Mouse (Mus musculus) lung, postnatal 10 days (tissue): ENCODE measurements around the gene Fcrla.
"Not testable (repeated sequence)": the region's sequence is repeated elsewhere in the genome, so short reads cannot be mapped to it uniquely, and the experiment has no call there.

Experiments
- DNase-seq: peaks from one replicate; pipeline ENCODE4 v3.0.0; 2021

Gene Fcrla

DNA sequence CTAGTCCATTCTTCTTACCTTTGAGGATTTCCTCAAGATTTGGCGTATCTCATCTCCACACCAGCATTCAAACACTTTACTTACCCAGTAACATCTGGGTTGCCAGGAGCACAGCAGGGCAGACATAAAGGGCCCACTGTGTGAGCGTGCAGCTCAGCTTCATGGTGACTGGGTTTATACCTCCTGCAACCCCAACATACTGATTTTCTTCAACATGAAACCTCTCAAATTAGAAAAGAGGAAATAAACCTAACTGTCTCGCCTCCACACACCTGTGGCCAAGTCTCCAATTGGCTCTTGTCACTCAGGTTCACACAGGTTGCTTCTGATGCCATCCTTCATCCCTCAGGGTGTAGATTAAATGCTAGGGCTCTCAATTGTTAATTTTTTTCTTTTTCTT is at the start of gene Fcrla:
TSS of gene Fcrla (minus strand) at position 206 of the 400 bp plus-strand sequence.
- DNase-seq = no peak

DNA sequence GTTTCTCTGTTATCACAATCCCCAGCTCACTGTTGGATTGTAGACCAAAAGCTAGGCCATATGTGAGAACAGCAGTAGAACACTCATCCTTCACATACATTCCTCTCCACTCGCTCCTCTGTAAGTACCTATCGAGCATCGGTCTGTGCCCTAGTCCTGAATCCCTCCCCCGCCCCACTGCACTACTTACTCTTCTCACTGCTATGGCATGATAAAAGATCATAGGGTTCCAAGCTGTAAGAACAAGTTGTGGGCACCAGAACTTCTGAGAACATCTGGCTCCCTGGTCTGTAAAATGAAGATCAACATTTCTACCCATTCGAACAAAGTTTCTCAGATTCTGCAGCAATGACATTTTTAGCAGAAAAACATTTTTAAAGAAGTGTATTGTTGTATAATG is 49.1 kb upstream of the Fcrla start, which contains the start of gene Fcgr2b:
TSS of gene Fcgr2b (minus strand) at position 101 of the 400 bp plus-strand sequence.
- DNase-seq = no peak

DNA sequence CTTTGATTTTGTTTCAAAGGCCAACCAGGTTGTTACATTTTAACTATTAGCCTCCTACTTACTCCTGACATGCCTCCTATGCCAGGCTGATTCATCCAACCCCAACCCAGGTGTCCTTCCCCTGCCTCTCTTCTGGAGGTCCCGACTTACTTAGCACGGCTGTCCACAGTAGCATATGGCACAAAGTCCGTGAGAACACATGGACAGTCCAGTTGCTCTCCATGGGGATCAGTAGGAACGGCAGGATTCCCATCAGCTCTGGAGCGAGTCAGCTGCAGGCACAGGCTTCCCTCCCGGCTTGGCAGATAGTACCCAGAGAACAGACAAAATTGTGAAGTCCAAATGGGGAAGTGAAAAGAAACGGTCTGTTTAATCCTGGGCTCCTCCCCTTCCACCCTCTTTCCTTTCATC is 48.4 kb upstream of the Fcrla start:
- no peak for DNase-seq

- DNase-seq = not testable (repeated sequence)
These were observed 48.0 kb upstream of the Fcrla start for GRCm38 (mm10) chr1:170975350-170975749.

- no peak for DNase-seq
These were observed 47.4 kb upstream of the Fcrla start for GRCm38 (mm10) chr1:170974736-170975135.

DNA sequence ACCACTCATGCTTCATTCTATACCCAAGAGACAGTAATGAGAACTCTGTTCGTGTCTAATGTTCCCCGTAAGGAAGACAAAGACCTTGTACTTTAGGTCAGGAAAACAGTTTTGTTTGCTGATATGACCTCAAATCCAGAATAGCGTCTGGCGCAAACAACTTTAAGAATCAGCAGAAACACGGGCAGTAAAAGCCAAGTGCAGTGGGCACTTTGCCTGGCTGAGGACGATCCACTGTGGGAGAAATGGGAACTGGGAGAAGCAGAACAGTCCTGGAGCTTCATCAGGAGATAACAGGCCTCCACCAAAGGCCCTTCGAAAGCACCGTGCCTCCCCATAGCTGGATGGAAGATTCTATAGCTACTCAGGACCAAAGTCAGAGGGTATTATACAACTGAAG is 46.8 kb upstream of the Fcrla start:
- DNase-seq = no peak

GRCm38 (mm10) chr1:170972936-170973335 is 45.6 kb upstream of the Fcrla start:
- DNase-seq = no peak

- DNase-seq = no peak
These were observed 45.1 kb upstream of the Fcrla start for GRCm38 (mm10) chr1:170972494-170972893.

- DNase-seq = no peak
These were observed 41.2 kb upstream of the Fcrla start for GRCm38 (mm10) chr1:170968576-170968975.

DNA sequence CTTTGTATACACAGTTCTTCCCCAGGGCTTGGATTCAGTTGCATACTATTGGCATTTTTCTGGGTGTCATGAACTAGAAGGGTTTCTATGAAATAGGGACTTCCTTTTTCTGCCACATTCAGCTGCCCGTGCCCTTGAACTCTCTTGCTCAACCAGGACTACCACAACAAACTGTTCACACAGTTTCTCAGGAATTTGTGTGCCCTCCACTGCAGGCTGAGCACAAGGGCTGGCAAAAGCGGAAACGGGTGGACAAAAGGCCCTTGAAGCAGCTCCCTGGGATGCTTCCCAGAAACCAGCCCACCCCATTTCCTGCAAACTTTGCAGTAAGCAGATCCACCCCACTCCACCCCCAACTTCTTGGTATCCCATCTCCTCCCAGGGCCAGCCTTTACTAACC is 40.2 kb upstream of the Fcrla start:
- peak; percentile 26 for DNase-seq

DNA sequence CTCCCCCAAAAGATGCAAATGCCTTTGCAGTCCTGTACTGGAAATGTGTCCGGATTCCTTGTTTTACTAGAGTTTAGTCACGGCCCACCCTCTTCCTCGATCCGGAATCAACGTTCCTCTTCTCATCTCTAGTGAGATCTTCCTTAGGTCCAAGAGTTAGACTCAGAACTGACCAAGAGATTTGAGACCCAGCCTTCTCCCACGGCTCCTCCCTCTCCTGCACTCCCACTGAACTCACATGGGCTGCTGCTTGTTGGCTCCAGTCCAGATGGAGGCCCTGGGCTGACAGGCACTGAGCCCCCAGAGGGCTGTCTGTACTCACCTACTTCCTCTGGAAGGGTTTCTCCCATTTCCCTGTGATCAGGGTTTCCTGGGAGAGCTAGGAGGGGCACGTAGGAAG is 35.7 kb upstream of the Fcrla start:
- DNase-seq = peak; percentile 9

DNA sequence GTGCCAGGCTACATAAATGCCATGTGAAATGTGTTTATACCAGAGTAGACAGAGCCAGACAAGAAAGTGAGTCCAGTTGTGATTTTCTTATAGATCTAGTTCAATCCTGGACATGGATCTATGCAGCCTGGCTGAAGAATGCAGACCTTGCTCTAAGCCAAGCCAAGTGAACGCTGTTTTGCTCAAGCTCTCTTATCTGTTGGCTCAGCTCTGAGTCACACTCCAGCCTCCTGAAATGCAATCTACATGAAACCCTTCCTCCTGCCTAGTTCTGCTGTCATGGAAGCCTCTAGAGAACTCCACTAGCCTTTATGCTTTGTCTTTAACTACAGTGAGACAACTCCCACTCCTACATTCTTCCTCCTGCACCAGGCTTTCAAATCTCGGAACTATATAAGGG is 34.9 kb upstream of the Fcrla start:
- no peak for DNase-seq

GRCm38 (mm10) chr1:170961101-170961500 is 33.7 kb upstream of the Fcrla start:
- DNase-seq = no peak

DNA sequence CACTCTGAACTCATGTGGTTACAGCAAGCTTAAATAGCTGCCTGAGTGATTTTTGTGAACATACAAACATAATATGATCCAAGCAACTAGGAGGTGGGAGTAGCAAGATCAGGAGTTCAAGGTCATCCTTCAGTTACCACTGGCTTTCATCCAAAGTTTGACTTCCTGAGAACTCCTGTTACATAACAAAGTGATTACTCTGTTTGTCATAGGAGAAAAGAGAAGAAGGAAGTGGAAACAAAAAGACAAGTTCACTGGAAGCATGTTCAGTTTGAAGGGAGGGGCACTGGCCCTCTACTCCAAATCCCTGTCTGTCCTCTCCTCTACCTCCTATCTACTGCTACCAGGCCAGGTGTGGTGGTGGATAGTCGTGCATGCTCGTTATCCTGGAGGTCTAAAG is 32.4 kb upstream of the Fcrla start:
- DNase-seq = no peak

GRCm38 (mm10) chr1:170958225-170958624 is 30.8 kb upstream of the Fcrla start:
- no peak for DNase-seq

GRCm38 (mm10) chr1:170953192-170953591 is 25.8 kb upstream of the Fcrla start:
- no peak for DNase-seq

DNA sequence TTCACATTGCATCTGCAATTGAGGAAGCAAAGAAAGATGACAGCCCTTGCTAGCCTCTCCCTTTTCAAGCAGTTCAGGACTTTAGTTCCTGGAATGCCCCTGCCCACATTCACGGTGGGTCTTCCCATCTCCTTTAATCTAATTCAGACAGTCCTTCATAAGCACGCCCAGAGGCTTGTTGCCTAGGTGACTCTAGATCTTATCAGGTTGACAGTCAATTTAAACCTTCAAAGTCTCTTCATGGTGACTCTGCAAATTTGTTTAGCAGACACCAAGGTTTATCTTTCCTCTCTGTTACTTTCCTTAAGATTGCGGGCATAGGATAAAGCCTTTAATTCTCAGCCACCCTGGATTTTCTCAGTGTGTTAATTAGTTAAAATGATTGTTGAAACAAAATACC is 23.4 kb upstream of the Fcrla start:
- no peak for DNase-seq

GRCm38 (mm10) chr1:170944908-170945307 is 17.5 kb upstream of the Fcrla start:
- not testable (repeated sequence) for DNase-seq

DNA sequence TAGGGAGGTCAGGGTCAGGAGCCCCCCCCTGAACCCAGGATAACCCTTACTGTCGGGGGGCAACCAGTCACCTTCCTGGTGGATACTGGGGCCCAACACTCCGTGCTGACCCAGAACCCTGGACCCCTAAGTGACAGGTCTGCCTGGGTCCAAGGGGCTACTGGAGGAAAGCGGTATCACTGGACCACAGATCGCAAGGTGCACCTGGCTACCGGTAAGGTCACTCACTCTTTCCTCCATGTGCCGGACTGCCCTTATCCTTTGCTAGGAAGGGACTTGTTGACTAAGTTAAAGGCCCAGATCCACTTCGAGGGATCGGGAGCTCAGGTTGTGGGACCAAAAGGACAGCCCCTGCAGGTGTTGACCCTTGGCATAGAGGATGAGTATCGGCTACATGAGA is 16.8 kb upstream of the Fcrla start:
- not testable (repeated sequence) for DNase-seq

DNA sequence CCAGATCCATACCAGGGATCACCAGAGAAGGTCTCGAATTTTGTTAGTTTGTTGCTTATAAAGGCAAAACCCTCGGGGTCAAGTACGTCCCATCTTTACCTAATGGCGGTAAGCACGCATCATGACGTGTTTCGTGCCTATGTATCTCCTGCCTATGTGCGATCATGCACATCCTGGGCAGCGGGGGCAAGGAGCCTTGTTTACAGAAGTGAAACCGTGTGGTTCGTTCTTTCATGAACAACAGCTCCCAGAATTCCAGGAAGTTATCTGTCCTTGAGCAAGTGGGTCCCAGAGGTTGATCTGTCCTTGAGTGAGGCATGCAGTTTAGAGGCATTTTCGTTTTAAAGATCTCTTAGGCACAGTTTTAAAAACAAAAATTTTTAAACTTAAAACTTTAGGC is 11.9 kb upstream of the Fcrla start:
- DNase-seq = peak; percentile 9

DNA sequence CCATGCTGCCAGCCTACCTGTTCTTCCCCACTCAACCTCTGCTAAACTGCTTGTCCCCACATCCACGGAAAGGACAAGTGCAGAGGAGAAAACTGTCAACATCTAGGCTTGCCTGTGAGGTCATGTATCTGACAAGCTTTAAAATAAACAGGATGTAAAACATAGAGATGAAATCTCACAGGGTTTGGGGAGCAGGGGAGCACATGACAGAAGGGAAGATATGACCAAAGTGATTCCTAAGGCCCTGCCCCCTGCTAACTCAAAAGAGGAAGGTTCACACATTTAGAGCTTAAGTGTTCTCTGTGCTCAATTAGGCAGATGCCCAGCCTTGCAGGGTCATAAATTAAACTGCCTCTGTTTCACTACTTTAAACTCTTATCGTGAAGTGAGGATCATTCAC is 7.0 kb upstream of the Fcrla start:
- DNase-seq = peak; percentile 6

GRCm38 (mm10) chr1:170933940-170934339 is 6.6 kb upstream of the Fcrla start:
- no peak for DNase-seq

GRCm38 (mm10) chr1:170933386-170933920 is 6.1 kb upstream of the Fcrla start:
- DNase-seq = no peak

DNA sequence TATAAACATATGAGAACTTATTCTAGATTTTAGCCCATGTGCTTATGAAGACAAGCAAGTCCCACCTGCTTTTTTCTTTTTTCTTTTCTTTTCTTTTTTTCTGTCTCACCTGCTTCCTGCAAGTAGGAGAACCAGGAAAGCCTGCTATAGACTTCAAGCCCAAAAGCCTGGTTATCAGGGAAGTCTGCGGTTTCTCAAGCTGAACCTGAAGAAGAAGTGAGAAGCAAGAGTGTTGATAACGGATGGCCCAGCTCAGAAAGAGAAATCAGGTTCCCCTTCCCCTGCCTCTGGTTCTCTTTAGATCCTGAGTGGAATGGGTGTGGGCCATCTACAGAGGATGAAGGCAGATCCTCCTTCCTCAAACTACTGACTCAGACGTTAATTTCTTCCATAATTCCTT is 4.7 kb upstream of the Fcrla start:
- no peak for DNase-seq

DNA sequence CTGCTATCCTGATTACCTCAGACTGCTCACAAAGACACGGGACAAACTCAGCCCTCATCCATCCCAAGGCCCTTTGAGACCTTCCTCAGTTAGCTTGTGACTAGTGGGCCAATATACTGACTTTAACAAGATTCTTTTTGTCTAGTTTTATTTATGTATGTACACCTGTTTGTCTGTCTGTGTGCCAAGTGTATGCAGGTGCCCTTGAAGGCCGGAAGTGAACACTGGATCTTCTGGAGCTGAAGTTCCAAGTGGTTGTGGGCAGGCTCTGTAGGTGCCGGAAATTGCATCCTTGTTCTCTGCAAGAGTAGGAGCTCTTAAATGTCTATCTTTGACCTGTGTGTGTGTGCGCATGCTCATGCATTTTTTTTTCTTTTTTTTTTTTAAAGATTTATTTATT is 1.9 kb upstream of the Fcrla start:
- DNase-seq = no peak

- DNase-seq = peak; percentile 4
These were observed 1.1 kb upstream of the Fcrla start for GRCm38 (mm10) chr1:170928467-170928866.
